Mouse (Mus musculus) heart, adult 8-10 months (tissue): ENCODE data around the gene Cav3. TPM values are rescaled to one million over a fixed set of nuclear protein-coding genes. Genes with fewer than 3 reads are reported as not detected.

ENCODE experiments used
- DNase-seq: peaks from one replicate; pipeline ENCODE4 v3.0.0; 2022; ENCODE audit warnings: low spot score
- total RNA-seq, 4 experiments: library from RNA; stranded (reverse); gene quantifications; 2 replicates each; pipeline ENCODE4 v1.2.4; 2022

Cav3 gene
- 10 to 100 TPM; 68.1 to 83.6 (median 71.9) TPM for total RNA-seq

- peak; percentile 67 for DNase-seq
Measured at GRCm38 (mm10) chr6:112459341-112459749, at the start of gene Cav3. Cav3 (plus strand) TSS chr6:112459505.

GRCm38 (mm10) chr6:112419333-112419732 is 40.0 kb upstream of the Cav3 start:
- no peak for DNase-seq

DNA sequence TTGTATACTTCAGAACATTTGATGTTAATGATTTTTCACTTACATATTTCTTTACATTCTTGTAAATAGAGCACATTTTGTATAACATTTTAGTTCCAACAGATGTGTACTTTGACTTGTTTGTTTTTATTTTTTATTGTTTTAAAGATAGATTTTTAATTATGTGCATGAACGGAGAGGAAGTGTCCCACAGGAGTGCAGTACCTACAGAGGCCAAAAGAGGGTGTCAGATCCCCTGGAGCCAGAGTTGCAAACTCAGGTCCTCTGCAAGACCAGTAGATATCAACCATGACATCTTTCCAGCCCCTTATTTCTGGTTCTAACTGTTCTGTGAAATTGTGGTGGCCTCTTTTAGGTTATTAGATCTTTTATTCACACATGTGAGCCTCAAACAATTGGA is 38.4 kb upstream of the Cav3 start:
- no peak for DNase-seq

DNA sequence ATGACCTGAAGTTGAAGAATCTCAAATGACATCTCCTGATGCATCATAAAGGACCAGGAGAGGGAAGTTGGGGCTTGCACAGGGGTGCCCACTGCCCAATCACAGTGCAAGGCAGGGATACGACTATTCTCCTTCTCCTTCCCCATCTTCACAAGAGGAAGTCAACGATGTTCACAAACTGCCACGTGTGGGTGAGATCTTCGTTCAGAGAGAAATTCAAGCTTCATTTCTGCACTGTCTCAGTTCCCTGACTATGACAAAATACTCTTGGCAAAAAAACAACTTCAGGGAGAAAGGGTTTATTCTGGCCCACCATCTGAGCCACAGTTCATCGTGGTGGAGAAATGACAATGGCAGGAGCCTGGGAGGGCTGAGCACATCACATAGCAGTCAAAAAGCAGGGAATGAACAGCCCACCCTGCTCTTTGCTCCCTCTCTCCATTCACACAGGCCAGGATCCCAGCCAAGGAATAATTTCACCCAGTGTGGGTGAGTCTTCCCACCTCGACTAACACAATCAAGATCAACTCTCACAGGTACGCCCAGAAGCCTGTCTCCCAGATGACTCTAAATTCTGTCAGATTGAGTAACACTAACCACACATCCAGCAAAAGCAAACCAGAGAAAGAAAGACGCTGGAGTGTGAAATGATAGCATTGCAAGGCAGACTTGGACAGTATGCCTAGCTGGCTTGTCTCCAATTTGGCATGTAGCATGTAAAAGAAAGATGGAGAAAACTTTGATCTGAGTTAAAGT is 35.4 kb upstream of the Cav3 start:
- no peak for DNase-seq

DNA sequence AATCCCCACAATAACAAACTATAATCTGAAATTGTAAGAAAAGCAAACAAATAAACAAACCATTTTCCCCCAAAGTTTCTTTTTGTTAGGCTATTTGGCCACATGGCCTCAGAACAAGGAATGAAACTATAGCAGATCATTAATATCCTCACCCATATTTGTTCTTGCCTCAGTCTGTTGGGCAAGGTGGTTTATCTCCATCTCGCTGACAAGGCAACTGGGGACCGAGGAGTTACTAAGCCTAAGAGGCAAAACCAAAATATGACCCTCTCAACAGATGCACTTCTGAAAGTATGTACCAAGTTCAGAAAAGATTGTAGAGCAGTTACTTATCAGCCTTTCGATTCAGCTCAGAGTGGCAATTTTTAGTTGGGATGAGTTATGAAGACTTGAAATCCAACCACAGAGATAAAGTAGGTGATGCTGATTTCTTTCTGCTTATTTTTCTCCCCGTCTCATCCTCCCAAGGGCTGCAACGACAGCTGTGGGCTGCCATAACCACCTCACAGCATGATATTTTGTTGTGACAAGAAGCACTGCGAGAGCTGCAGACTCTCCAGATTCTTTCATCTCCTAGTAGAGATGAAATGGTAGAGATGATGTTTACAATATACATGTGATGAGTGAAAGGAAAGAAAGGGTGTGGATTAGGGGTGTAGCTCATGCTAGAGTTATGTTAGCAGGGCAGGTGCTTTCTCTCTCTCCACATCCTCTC is 33.1 kb upstream of the Cav3 start:
- no peak for DNase-seq

GRCm38 (mm10) chr6:112445675-112446074 is 13.6 kb upstream of the Cav3 start:
- DNase-seq = no peak

DNA sequence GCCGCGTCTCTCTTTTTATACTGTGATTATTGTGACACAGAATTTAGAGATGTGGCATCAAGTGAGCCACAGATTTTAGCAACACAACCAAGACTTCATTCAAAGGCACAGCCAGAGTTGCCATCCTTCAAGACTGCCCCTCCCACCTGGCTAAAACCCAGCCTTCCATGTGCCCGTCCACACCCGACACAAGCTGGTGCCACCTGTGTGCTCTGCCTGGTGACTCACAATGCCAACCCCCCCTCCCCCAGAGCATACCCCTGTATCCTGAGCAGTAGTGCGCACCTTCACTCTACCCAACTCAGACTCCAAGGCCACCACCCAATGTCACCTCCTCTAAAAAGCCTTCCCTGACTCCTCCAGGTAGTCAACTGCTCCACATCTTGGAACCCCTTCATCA is 2.2 kb downstream of the Cav3 start:
- no peak for DNase-seq

DNA sequence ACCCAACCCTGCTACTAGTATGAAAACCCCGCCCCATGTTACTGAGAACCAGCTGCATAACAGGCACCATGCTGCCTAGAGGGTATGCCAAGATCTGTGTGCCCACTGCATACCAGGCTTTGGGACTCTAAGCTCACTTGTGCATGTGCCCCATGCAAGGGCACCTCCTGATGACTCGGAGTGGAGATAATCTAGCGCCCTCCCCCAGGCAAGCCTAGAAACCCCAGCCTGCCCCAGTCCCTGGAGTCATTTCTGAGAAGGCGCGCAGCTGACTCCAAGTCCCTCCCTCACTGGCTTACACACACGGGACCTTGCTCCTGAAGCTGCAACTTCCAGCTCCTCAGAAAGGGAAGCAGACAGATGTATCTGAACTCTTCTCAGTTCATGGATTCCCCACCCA is 4.0 kb downstream of the Cav3 start:
- DNase-seq = peak; percentile 19

DNA sequence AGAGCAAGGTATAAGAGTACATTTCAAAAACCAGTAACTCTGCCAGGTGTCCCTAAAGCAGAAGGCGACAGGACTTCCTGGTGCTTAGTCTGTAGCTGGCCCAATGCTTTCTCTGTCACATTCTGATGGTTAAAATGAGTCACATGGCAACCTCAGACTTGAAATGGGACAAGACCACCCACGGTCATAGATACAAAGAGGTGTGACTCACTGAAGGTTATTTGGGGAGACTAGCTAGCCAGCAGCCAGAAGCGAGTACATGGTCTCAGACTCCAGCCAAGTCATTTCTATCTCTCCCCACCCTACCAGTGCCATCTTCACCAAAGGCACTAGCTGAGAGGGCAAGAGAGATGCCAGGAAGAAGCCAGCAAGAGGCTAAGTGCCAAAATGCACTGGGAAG is 6.1 kb downstream of the Cav3 start:
- no peak for DNase-seq

- no peak for DNase-seq
Measured at GRCm38 (mm10) chr6:112466001-112466400, 6.7 kb downstream of the Cav3 start.

GRCm38 (mm10) chr6:112471644-112472043 is 12.3 kb downstream of the Cav3 start:
- DNase-seq = no peak

DNA sequence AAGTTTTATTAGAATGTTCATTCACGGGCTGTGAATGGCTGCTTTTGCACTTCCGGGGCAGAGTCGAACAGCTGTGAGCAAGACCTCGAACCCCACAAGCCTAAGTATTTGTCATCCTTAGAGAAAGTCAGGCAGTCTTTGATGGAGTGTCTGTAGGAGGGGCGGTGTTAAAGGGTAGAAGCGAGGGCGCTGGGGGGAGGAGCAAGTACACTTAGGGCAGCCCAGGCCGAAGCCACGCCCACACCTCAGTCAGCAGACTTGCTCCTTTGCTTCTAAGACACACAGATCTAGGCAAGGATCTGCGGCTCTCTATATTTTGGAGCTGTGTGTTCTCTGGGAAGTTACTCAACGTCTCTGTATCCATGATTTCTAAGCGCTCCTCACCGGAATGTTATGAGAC is 20.6 kb downstream of the Cav3 start:
- no peak for DNase-seq

GRCm38 (mm10) chr6:112484316-112484715 is 25.0 kb downstream of the Cav3 start:
- DNase-seq = peak; percentile 32

DNA sequence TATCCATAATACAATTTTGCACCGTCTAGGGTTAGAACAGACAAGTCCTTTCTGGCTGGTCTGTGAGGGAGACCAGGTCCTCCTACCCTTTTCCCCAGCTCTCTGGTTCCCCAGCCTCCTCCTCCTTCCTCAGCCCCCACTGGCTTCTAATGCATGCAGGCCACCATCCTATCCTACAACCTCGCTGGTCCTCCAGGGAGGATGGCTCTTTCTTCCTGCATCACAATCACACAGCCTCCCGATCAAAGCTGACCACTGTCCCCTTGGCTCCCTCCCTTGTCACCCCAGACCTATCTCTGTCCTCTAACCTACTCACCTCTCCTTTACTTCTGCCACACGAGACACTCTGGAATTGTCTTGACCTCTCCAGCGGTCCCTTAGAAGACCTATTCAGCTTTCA is 28.7 kb downstream of the Cav3 start:
- DNase-seq = no peak

- no peak for DNase-seq
Measured at GRCm38 (mm10) chr6:112488821-112489180, 29.5 kb downstream of the Cav3 start.

DNA sequence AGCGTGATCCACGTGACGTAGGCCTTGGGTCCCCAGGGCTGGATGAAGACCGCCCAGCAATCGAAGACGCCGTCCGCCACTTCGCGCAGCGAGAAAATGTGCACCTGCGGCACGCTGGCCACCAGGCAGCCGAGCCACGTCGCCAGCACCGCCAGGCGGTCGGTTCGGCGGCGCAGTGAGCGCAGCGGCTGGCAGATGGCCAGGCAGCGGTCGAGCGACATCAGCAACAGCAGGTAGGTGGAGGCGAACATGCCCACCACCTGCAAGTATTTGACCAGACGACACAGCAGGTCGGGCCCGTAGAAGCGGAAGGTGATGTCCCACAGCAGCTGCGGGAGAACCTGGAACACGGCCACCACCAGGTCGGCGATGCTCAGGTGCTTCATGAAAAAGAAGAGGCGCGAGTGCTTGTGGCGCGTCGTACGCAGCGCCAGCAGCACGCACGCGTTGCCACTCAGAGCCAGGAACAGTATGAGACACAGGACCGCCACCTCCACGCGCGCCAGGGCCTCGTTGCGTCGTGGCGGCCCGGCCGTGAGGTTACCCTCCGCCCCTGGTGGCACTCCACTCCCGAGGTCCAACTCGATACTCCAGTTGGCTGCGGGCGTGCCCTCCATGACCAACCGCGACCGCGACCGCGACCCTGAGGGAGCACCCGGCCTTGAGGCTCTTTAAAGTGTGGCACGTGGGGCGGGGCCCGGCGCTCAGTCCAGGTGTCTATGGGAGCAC is 30.0 kb downstream of the Cav3 start:
- no peak for DNase-seq

DNA sequence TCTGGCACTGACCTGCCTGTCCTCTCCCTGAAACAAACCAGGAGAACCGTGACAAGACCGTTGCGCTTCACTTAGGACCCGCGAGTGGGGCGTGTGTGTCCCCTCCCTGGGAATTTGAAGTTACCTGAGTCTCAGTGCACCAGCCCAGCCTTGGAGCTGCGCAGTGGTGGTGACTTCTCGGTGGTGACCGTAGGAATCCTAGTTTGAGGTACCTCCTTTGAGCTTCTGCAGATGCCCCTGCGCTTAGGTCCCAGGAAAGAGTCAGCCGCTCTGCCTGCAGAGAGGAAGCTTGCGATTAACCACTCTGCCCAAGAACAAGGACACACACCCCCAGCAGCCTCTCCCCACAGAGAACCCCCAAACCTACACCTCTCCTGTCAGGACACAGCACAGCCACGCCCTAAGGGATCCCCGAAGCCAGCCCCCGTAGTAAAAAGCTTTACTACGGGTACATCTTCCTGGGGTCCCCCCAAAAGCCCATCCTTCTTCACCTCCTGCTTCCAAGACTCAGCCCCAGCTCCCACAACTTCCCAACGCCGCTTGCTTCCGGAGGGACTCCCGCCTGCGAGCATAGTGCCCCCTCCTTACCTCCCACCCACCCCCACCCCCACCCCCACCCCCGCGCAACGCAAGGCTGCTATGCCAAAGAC is 30.7 kb downstream of the Cav3 start, which contains the start of gene Oxtr:
Gene Oxtr, minus strand, starts transcription at position 34 of the 650 bp plus-strand sequence.
- no peak for DNase-seq

- peak; percentile 72 for DNase-seq
Measured at GRCm38 (mm10) chr6:112490625-112491242, 31.4 kb downstream of the Cav3 start.

GRCm38 (mm10) chr6:112491521-112491920 is 32.2 kb downstream of the Cav3 start:
- DNase-seq = no peak

GRCm38 (mm10) chr6:112492656-112493055 is 33.4 kb downstream of the Cav3 start:
- DNase-seq = no peak

DNA sequence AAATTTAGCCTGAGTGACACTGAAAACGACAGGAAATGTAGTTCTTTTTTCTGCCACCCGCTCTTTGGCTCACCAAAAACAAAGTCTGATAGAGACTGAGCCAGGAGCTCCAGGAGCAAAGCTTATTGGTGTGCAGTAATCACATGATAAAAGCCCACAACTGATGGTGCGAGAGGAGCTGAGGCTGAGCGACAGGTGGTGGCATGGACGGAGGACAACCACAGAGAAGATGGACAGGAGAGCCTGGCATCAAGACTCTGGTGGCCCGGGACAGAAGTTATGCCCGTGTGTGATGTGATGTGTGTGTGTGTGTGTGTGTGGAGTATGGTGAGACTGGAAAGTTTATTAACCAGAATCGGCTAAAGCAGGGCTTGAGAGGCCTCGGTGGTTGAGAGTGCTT is 34.1 kb downstream of the Cav3 start:
- no peak for DNase-seq
